8 mouse cellular contexts compared by ENCODE assay signal in genomic region chr4:130306796-130307630, GRCm38 (mm10). TPM values are rescaled to one million over a fixed set of nuclear protein-coding genes. Genes with fewer than 3 reads are reported as not detected.
DNase-seq lines count a peak whose midpoint lies in the region; ATAC-seq and TF ChIP-seq lines count a peak whose summit lies in the region.

No protein-coding gene starts in this region.

- no peak for ATAC-seq in embryonic facial prominence, embryonic 15.5 days (ENCODE audit: insufficient number of reproducible peaks, low FRiP score, low TSS enrichment, low read depth)
- no peak for ATAC-seq in heart, embryonic 16.5 days (replicated peaks; ENCODE audit: extremely low read depth, insufficient read depth, low FRiP score)

- no peak for TF ChIP-seq POLR2A in liver, adult 2 months (IDR thresholded peaks at IDR 0.05; ENCODE audit: extremely low read depth, insufficient read depth, low read length)

- WGBS in liver, adult 2 months: 74% methylated on average over 10 of the region's 10 CpGs
- 79% methylated on average over 10 of the region's 10 CpGs for WGBS in embryonic facial prominence, embryonic 15.5 days
- 64% methylated on average over 10 of the region's 10 CpGs for WGBS in heart, embryonic 16.5 days

- no peaks in the 10 kb centered on the region for H3K79me2 ChIP-seq in liver, adult 2 months (ENCODE audit: control insufficient read depth, insufficient read depth, low read length)

- DNase-seq in liver, adult 2 months (ENCODE audit: extremely low read depth, low read depth, low spot score): peak; percentile 26
- no peak for DNase-seq in liver
- peak; percentile 58 to 84 for DNase-seq in kidney, postnatal 25 days
- peak; percentile 38 for DNase-seq in yolk sac, embryonic 10.5 days (ENCODE audit: low spot score)
- DNase-seq in T-cell, adult 2 months (ENCODE audit: low spot score): no peak
- no peak for DNase-seq in right cerebral cortex, postnatal 4 days

- no peaks in the 10 kb centered on the region for H3K36me3 ChIP-seq in liver, adult 2 months (ENCODE audit: control insufficient read depth, insufficient read depth, low read length)
- H3K36me3 ChIP-seq in embryonic facial prominence, embryonic 15.5 days: no peaks in the 10 kb centered on the region
- peaks cover 3% of the 10 kb centered on the region; the same call in 1 of the 2 replicates for H3K36me3 ChIP-seq in heart, embryonic 16.5 days (ENCODE audit: control insufficient read depth, insufficient read depth)

- H3K4me2 ChIP-seq in embryonic facial prominence, embryonic 15.5 days (replicated peaks): peak overlapping the region; percentile 92; the same call in 1 of the 2 replicates
- H3K4me2 ChIP-seq in heart, embryonic 16.5 days (ENCODE audit: low read depth, low read length): peak overlapping the region; percentile 67

- H3K9me3 ChIP-seq in embryonic facial prominence, embryonic 15.5 days (replicated peaks): no peaks in the 10 kb centered on the region
- H3K9me3 ChIP-seq in heart, embryonic 16.5 days (replicated peaks; ENCODE audit: control insufficient read depth, low read length): no peaks in the 10 kb centered on the region

- peaks cover 7% of the 10 kb centered on the region; the same call in 1 of the 2 replicates for H3K27me3 ChIP-seq in liver, adult 2 months (ENCODE audit: control insufficient read depth, insufficient read depth, low read length)
- H3K27me3 ChIP-seq in embryonic facial prominence, embryonic 15.5 days: peaks cover 46% of the 10 kb centered on the region
- H3K27me3 ChIP-seq in heart, embryonic 16.5 days (ENCODE audit: control insufficient read depth, insufficient read depth, low read length): 0 out of 2 replicates have a peak, but pooled peaks cover 3% of the 10 kb centered on the region

- no peak overlapping the region for H3K27ac ChIP-seq in liver, adult 2 months (replicated peaks; ENCODE audit: insufficient read depth, low read depth, low read length)
- no peak overlapping the region for H3K27ac ChIP-seq in embryonic facial prominence, embryonic 15.5 days (replicated peaks)
- peak overlapping the region; percentile 87 for H3K27ac ChIP-seq in heart, embryonic 16.5 days (ENCODE audit: low read length)

- H3K9ac ChIP-seq in liver, adult 2 months (ENCODE audit: low read depth, low read length): no peak overlapping the region
- H3K9ac ChIP-seq in embryonic facial prominence, embryonic 15.5 days: no peak overlapping the region
- peak overlapping the region; percentile 30 for H3K9ac ChIP-seq in heart, embryonic 16.5 days (ENCODE audit: low read length)

- TF ChIP-seq CTCF in liver, adult 2 months (IDR thresholded peaks at IDR 0.05; ENCODE audit: low read depth, low read length): no peak

- no peak overlapping the region for H3K4me3 ChIP-seq in liver, adult 2 months (ENCODE audit: insufficient read depth, low read depth, low read length)
- peak overlapping the region; percentile 50; the same call in 1 of the 2 replicates for H3K4me3 ChIP-seq in embryonic facial prominence, embryonic 15.5 days (replicated peaks)
- H3K4me3 ChIP-seq in heart, embryonic 16.5 days (ENCODE audit: low read length): peak overlapping the region; percentile 80; the same call in 1 of the 2 replicates

- H3K4me1 ChIP-seq in liver, adult 2 months (ENCODE audit: control insufficient read depth, insufficient read depth, low read length): no peaks in the 10 kb centered on the region; the same call in 1 of the 2 replicates
- H3K4me1 ChIP-seq in embryonic facial prominence, embryonic 15.5 days: peaks cover 17% of the 10 kb centered on the region
- peaks cover 26% of the 10 kb centered on the region for H3K4me1 ChIP-seq in heart, embryonic 16.5 days (ENCODE audit: control insufficient read depth, insufficient read depth, low read length)

RNA-seq across cellular contexts. Expression of gene Fabp3, which starts 1.4 kb away (rescaled TPM):
- total RNA-seq in liver, adult 2 months (2014; rRNA removed): 0.34 and 4.2 TPM in 2 replicates
- polyA plus RNA-seq in liver, adult 2 months (2012; rRNA removed): 0.19 TPM in 1 of 2 replicates, not detected in the other
- polyA plus RNA-seq in embryonic facial prominence, embryonic 15.5 days (2015; fragmentation: Nextera tagmentation; extraction: Ambion mirVana): 40.7 and 46.9 TPM in 2 replicates
- 1,916 and 1,999 TPM in 2 replicates for polyA plus RNA-seq in heart, embryonic 16.5 days (2015; fragmentation: Nextera tagmentation; extraction: Ambion mirVana)

RNA-seq across cellular contexts. Expression of gene Gm10570, which starts 1.5 kb away (rescaled TPM):
- not detected in 2 replicates for total RNA-seq in liver, adult 2 months (2014; rRNA removed)
- not detected in 2 replicates for polyA plus RNA-seq in liver, adult 2 months (2012; rRNA removed)
- 0.36 TPM in 1 of 2 replicates, not detected in the other for polyA plus RNA-seq in embryonic facial prominence, embryonic 15.5 days (2015; fragmentation: Nextera tagmentation; extraction: Ambion mirVana)
- polyA plus RNA-seq in heart, embryonic 16.5 days (2015; fragmentation: Nextera tagmentation; extraction: Ambion mirVana): 1.1 and 1.4 TPM in 2 replicates

RNA-seq across cellular contexts. Expression of gene Serinc2, which starts 28.0 kb away (rescaled TPM):
- 0.87 and 1.1 TPM in 2 replicates for total RNA-seq in liver, adult 2 months (2014; rRNA removed)
- polyA plus RNA-seq in liver, adult 2 months (2012; rRNA removed): 20.9 and 22.5 TPM in 2 replicates
- 108 and 110 TPM in 2 replicates for polyA plus RNA-seq in embryonic facial prominence, embryonic 15.5 days (2015; fragmentation: Nextera tagmentation; extraction: Ambion mirVana)
- polyA plus RNA-seq in heart, embryonic 16.5 days (2015; fragmentation: Nextera tagmentation; extraction: Ambion mirVana): 5.4 and 6.4 TPM in 2 replicates

RNA-seq across cellular contexts. Expression of gene Zcchc17, which starts 52.7 kb away (rescaled TPM):
- 9.5 and 10.0 TPM in 2 replicates for total RNA-seq in liver, adult 2 months (2014; rRNA removed)
- 15.6 and 16.7 TPM in 2 replicates for polyA plus RNA-seq in liver, adult 2 months (2012; rRNA removed)
- 69.1 and 71.4 TPM in 2 replicates for polyA plus RNA-seq in embryonic facial prominence, embryonic 15.5 days (2015; fragmentation: Nextera tagmentation; extraction: Ambion mirVana)
- 44.1 and 48.7 TPM in 2 replicates for polyA plus RNA-seq in heart, embryonic 16.5 days (2015; fragmentation: Nextera tagmentation; extraction: Ambion mirVana)

RNA-seq across cellular contexts. Expression of gene Snrnp40, which starts 52.9 kb away (rescaled TPM):
- 10.8 and 11.5 TPM in 2 replicates for total RNA-seq in liver, adult 2 months (2014; rRNA removed)
- 9.1 and 10.5 TPM in 2 replicates for polyA plus RNA-seq in liver, adult 2 months (2012; rRNA removed)
- 132 and 134 TPM in 2 replicates for polyA plus RNA-seq in embryonic facial prominence, embryonic 15.5 days (2015; fragmentation: Nextera tagmentation; extraction: Ambion mirVana)
- polyA plus RNA-seq in heart, embryonic 16.5 days (2015; fragmentation: Nextera tagmentation; extraction: Ambion mirVana): 71.4 and 73.1 TPM in 2 replicates

Comparison
In these comparisons a context has a peak if more than half of its experiments do, and no peak if none do; other contexts are left out.
1. DNase-seq: peak in liver, adult 2 months (single experiment), kidney, postnatal 25 days (2 of 2) and yolk sac, embryonic 10.5 days (single experiment); none in liver (single experiment), T-cell, adult 2 months (single experiment) and right cerebral cortex, postnatal 4 days (single experiment).
2. RNA of gene Fabp3, which starts 1.4 kb away (polyA plus RNA-seq): 1,916 to 1,999 TPM in heart, embryonic 16.5 days; 40.7 to 46.9 TPM in embryonic facial prominence, embryonic 15.5 days and 0.19 TPM in liver, adult 2 months; every median in the first group is over 10 times any median in the second.